Mouse (Mus musculus) gastrocnemius, postnatal 36 days (tissue): ENCODE measurements around the gene Rtn3. TPM values are rescaled to one million over a fixed set of nuclear protein-coding genes. Genes with fewer than 3 reads are reported as not detected.
"Not testable (repeated sequence)": the region's sequence is repeated elsewhere in the genome, so short reads cannot be mapped to it uniquely, and the experiment has no call there.

Experiments
- DNase-seq, 2 experiments: peaks; one replicate each; pipeline ENCODE4 v3.0.0; 2022
- intact Hi-C: fragments of 180-260 bp; cut with DNase I; formaldehyde crosslinking; loops from one replicate; pipeline ENCODE4 v1.15.1; 2025
- microRNA-seq, 2 experiments: library from miRNA; unstranded; fragments of <30 nt; microRNA quantifications; one replicate each; pipeline ENCODE4 v1.2.0; 2021
- total RNA-seq, 2 experiments: library from RNA; stranded (reverse); gene quantifications; 2 replicates each; pipeline ENCODE4 v1.2.3; 2021

Gene Rtn3
- total RNA-seq, 2 experiments from 2014 or later, result 26.5 to 27.6 TPM

GRCm38 (mm10) chr19:7398898-7399297, 84.2 kb downstream of the Rtn3 start:
- intact Hi-C loops, DNase-seq: not testable (repeated sequence)

GRCm38 (mm10) chr19:7396867-7397826, 85.9 kb downstream of the Rtn3 start:
- peak in 1 of 2 experiments; percentile 31 for DNase-seq
- intact Hi-C loops, result not testable (repeated sequence)

GRCm38 (mm10) chr19:7388488-7388887, 94.6 kb downstream of the Rtn3 start:
- intact Hi-C loops, result no loop called here
- no peak for DNase-seq

GRCm38 (mm10) chr19:7386042-7386441, 97.0 kb downstream of the Rtn3 start:
- intact Hi-C loops, result no loop called here
- no peak for DNase-seq

GRCm38 (mm10) chr19:7382903-7383865, 99.9 kb downstream of the Rtn3 start, which contains the start of gene Spindoc:
Spindoc (minus strand) TSS chr19:7382994.
- intact Hi-C loops, result loop anchor here (2.0 kb wide), 1 partner anchor 34 kb away; the partner anchor contains the start of gene 2700081O15Rik
- peak; percentile 99 to 100 for DNase-seq

GRCm38 (mm10) chr19:7382248-7382902, 100.7 kb downstream of the Rtn3 start:
- intact Hi-C loops, result loop anchor here (2.0 kb wide), 1 partner anchor 34 kb away; the partner anchor contains the start of gene 2700081O15Rik
- peak; percentile 39 to 41 for DNase-seq

- DNase-seq, result no peak
- intact Hi-C loops, result loop anchor here (2.0 kb wide), 1 partner anchor 35 kb away; the partner anchor contains the start of gene 2700081O15Rik
Observed at GRCm38 (mm10) chr19:7381906-7382247, 101.2 kb downstream of the Rtn3 start.

GRCm38 (mm10) chr19:7377639-7378038, 105.4 kb downstream of the Rtn3 start:
- intact Hi-C loops, result no loop called here
- no peak for DNase-seq

Small RNAs within 50 kb of the gene (microRNA-seq; reads per million reads assigned to microRNA genes)
- gene Mir6991, result 0 reads per million in 2 experiments

Other genes with a start within 250 kb of the Rtn3 start
- 10 to 100 TPM in 1 of 2 experiments, 1 to 10 TPM in 1; 7.8 to 11.3 TPM for gene Naa40, start 242.1 kb downstream of the Rtn3 start, total RNA-seq
- 1 to 10 TPM; 1.8 to 2.1 TPM for gene Rcor2, start 216.0 kb downstream of the Rtn3 start, total RNA-seq
- 10 to 100 TPM; 28.9 to 33.5 TPM for gene Mark2, start 141.4 kb downstream of the Rtn3 start, total RNA-seq
- gene Spindoc, start 100.3 kb downstream of the Rtn3 start, total RNA-seq, result 1 to 10 TPM; 7.0 to 7.1 TPM
- gene 2700081O15Rik, start 65.7 kb downstream of the Rtn3 start, total RNA-seq, result 1 to 10 TPM; 5.7 to 6.2 TPM
- gene Atl3, start 10.8 kb upstream of the Rtn3 start, total RNA-seq, result 1 to 10 TPM; 7.3 to 8.7 TPM
- gene Pla2g16, start 74.2 kb upstream of the Rtn3 start, total RNA-seq, result 100 to 1,000 TPM in 1 of 2 experiments, 10 to 100 TPM in 1; 99.9 to 107 TPM
- under 1 TPM; 0.48 to 0.79 TPM for gene Lgals12, start 123.9 kb upstream of the Rtn3 start, total RNA-seq
- not detected for gene Hrasls5, start 129.3 kb upstream of the Rtn3 start, total RNA-seq
- gene Slc22a19, start 228.0 kb upstream of the Rtn3 start, total RNA-seq, result not detected